Mouse (Mus musculus) embryonic facial prominence, embryonic 12.5 days (tissue): ENCODE measurements around the gene Btf3l4. TPM values are rescaled to one million over a fixed set of nuclear protein-coding genes. Genes with fewer than 3 reads are reported as not detected.

Source experiments
- ATAC-seq: fragments of 200-750 bp; cut with Nextera tagmentation; 2 replicates; pipeline ENCODE4 v1.8.0; 2017; ENCODE audit not compliant: insufficient number of reproducible peaks, insufficient read depth, low FRiP score, low TSS enrichment
- H3K27ac ChIP-seq: fragments of 300-500 bp; sonication (generic); 2 replicates; pipeline ENCODE4 v1.5.1; 2016; ENCODE audit warnings: mild to moderate bottlenecking
- H3K27me3 ChIP-seq: fragments of 300-500 bp; sonication (generic); 2 replicates; pipeline ENCODE4 v1.6.1; 2016; ENCODE audit warnings: mild to moderate bottlenecking, moderate library complexity
- H3K36me3 ChIP-seq: fragments of 300-500 bp; sonication (generic); 2 replicates; pipeline ENCODE4 v1.6.1; 2016; ENCODE audit warnings: mild to moderate bottlenecking
- H3K4me1 ChIP-seq: fragments of 300-500 bp; sonication (generic); 2 replicates; pipeline ENCODE4 v1.6.1; 2016
- H3K4me2 ChIP-seq: fragments of 300-500 bp; sonication (generic); replicated peaks from 2 replicates; pipeline ENCODE4 v1.6.1; 2016; ENCODE audit warnings: mild to moderate bottlenecking, moderate library complexity
- H3K4me3 ChIP-seq: fragments of 300-500 bp; sonication (generic); 2 replicates; pipeline ENCODE4 v1.5.1; 2016; ENCODE audit warnings: mild to moderate bottlenecking
- H3K9ac ChIP-seq: fragments of 300-500 bp; sonication (generic); 2 replicates; pipeline ENCODE4 v1.6.1; 2016; ENCODE audit warnings: mild to moderate bottlenecking, moderate library complexity
- H3K9me3 ChIP-seq: fragments of 300-500 bp; sonication (generic); 2 replicates; pipeline ENCODE4 v1.6.1; 2016; ENCODE audit warnings: mild to moderate bottlenecking, moderate library complexity
- WGBS: fragments of 180-500 bp; shearing (Covaris S2); methylation state at CpG from one replicate; pipeline ENCODE4 v1.1.7; 2016; 5-methylcytosine and 5-hydroxymethylcytosine counted together
- polyA plus RNA-seq: library from polyadenylated mRNA; unstranded; fragments of >200 nt; fragmentation: Nextera tagmentation; extraction: Ambion mirVana; gene quantifications from 2 replicates; pipeline ENCODE4 v1.2.1, GENCODE M21; 2016

The Btf3l4 gene
- polyA plus RNA-seq: 208 and 229 TPM in 2 replicates

DNA sequence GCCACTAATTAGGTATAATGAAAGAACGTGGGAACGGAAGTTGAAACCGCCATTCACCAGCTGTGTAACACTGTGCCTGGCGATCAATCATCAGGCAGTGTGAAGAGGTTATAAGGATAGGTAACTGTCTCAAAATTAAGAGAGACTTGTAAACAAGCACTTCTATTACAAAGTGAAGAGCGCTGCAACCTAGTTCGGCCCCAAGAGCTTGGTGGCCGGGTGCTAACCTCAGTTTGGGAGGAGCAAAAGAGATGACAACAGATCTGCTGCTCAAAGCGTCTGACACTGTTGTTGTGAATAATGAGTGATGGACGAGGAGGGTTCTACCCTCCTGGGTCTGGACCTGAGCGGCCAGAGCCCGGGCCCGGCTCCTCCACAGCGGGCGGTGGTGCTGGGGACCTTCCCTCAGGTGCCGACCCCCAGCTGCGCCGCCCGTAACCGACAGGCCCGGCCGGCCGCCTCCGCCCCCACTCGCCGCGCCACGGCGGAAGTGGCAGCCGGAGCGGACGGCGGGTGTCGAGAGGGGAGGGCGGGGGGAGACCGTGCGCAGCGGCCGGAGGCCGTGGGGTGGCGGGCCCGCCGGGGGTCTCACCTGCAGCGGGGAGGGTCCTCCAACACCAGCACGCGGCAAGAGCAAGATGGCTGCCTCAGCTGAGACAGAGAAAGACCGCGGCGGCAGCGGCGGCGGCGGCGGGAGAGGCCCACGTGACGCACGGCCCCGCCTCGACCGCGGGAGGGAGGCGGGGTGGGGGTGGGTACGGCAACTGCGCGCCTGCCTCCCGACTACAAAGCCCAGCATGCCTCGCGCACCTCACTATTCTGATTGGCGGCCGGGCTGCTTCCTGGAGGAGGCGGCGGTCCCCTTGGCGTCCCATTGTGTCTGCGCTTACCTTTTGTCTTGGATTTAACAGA is at the start of gene Btf3l4:
Gene Btf3l4, minus strand, starts transcription at position 699 of the 912 bp plus-strand sequence.
- ATAC-seq: peak; percentile 94
- Histone ChIP-seq H3K36me3 (peaks cover 14% of the 10 kb centered on the region), H3K4me3 (peak within 1 kb of the TSS; percentile 95), H3K9ac (peak within 1 kb of the TSS; percentile 98), H3K27ac (peak within 1 kb of the TSS; percentile 99), H3K27me3 (no peaks in the 10 kb centered on the region), H3K4me2 (peak within 1 kb of the TSS; percentile 63), H3K9me3 (no peaks in the 10 kb centered on the region), H3K4me1 (peaks cover 25% of the 10 kb centered on the region)
- WGBS: under 1% methylated on average over 59 of the region's 73 CpGs

GRCm38 (mm10) chr4:108878963-108879822 is 45.8 kb upstream of the Btf3l4 start, which contains the start of gene Rab3b:
Gene Rab3b (plus strand): TSS chr4:108879063.
- H3K9me3 ChIP-seq: no peaks in the 10 kb centered on the region
- ATAC-seq: peak; percentile 89
- no peaks in the 10 kb centered on the region for H3K36me3 ChIP-seq
- peak within 1 kb of the TSS; percentile 57 for H3K4me3 ChIP-seq
- H3K27ac ChIP-seq: no peak within 1 kb of the TSS
- H3K9ac ChIP-seq: peak within 1 kb of the TSS; percentile 47
- no peaks in the 10 kb centered on the region; the same call in 1 of the 2 replicates for H3K27me3 ChIP-seq
- WGBS: under 1% methylated on average over 46 of the region's 46 CpGs
- peak within 1 kb of the TSS; percentile 87 for H3K4me2 ChIP-seq
- 0 out of 2 replicates have a peak, but pooled peaks cover 4% of the 10 kb centered on the region for H3K4me1 ChIP-seq

- WGBS: 78% methylated on average over 6 of the region's 6 CpGs
- no peaks in the 10 kb centered on the region; the same call in 1 of the 2 replicates for H3K27me3 ChIP-seq
- H3K4me2 ChIP-seq: no peak overlapping the region
- H3K4me3 ChIP-seq: no peak overlapping the region
- no peaks in the 10 kb centered on the region for H3K36me3 ChIP-seq
- H3K27ac ChIP-seq: no peak overlapping the region
- no peaks in the 10 kb centered on the region for H3K4me1 ChIP-seq
- no peak for ATAC-seq
- H3K9me3 ChIP-seq: no peaks in the 10 kb centered on the region
- H3K9ac ChIP-seq: no peak overlapping the region
Measured at GRCm38 (mm10) chr4:108877901-108878300, 44.5 kb upstream of the Btf3l4 start.

DNA sequence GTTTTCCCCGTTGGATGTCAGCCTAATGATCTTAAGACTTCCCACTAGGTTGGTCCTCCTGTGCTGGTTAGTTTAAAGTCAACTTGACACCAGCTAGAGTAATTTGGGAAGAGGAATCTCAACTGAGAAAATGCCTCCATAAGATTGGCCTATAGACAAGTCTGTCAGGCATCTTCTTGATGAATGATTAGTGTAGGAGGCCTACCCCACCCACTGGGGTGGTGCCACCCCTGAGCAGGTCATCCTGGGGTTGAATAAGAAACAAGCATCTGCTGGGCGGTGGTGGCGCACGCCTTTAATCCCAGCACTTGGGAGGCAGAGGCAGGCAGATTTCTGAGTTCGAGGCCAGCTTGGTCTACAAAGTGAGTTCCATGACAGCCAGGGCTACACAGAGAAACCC is 40.3 kb upstream of the Btf3l4 start:
- Histone ChIP-seq H3K27ac (no peak overlapping the region), H3K4me2 (no peak overlapping the region), H3K9ac (no peak overlapping the region), H3K36me3 (no peaks in the 10 kb centered on the region), H3K27me3 (no peaks in the 10 kb centered on the region), H3K9me3 (no peaks in the 10 kb centered on the region), H3K4me1 (no peaks in the 10 kb centered on the region), H3K4me3 (no peak overlapping the region)
- ATAC-seq: no peak
- 84% methylated on average over 5 of the region's 5 CpGs for WGBS

GRCm38 (mm10) chr4:108869730-108870374 is 36.4 kb upstream of the Btf3l4 start:
- no peaks in the 10 kb centered on the region for H3K4me1 ChIP-seq
- H3K4me3 ChIP-seq: no peak overlapping the region
- ATAC-seq: peak; percentile 47; the same call in 1 of the 2 replicates
- no peaks in the 10 kb centered on the region for H3K36me3 ChIP-seq
- 32% methylated on average over 10 of the region's 10 CpGs for WGBS
- H3K9ac ChIP-seq: no peak overlapping the region
- H3K27me3 ChIP-seq: no peaks in the 10 kb centered on the region
- H3K4me2 ChIP-seq: no peak overlapping the region
- no peak overlapping the region for H3K27ac ChIP-seq
- no peaks in the 10 kb centered on the region for H3K9me3 ChIP-seq

GRCm38 (mm10) chr4:108866806-108867205 is 33.4 kb upstream of the Btf3l4 start:
- WGBS: 87% methylated on average over 7 of the region's 7 CpGs
- ATAC-seq: no peak
- no peak overlapping the region for H3K9ac ChIP-seq
- H3K27me3 ChIP-seq: no peaks in the 10 kb centered on the region
- no peaks in the 10 kb centered on the region for H3K4me1 ChIP-seq
- no peak overlapping the region for H3K27ac ChIP-seq
- H3K4me3 ChIP-seq: no peak overlapping the region
- peaks cover 17% of the 10 kb centered on the region for H3K36me3 ChIP-seq
- H3K4me2 ChIP-seq: no peak overlapping the region
- H3K9me3 ChIP-seq: no peaks in the 10 kb centered on the region

- Histone ChIP-seq H3K9ac (peak within 1 kb of the TSS; percentile 82), H3K4me2 (peak within 1 kb of the TSS; percentile 98), H3K27me3 (no peaks in the 10 kb centered on the region), H3K4me3 (peak within 1 kb of the TSS; percentile 96), H3K9me3 (no peaks in the 10 kb centered on the region), H3K4me1 (peaks cover 9% of the 10 kb centered on the region), H3K36me3 (peaks cover 2% of the 10 kb centered on the region; the same call in 1 of the 2 replicates), H3K27ac (peak within 1 kb of the TSS; percentile 89)
- WGBS: 10% methylated on average over 20 of the region's 20 CpGs
- no peak for ATAC-seq
Measured at GRCm38 (mm10) chr4:108848505-108848848, 15.1 kb upstream of the Btf3l4 start, which contains the start of gene A730015C16Rik. Gene A730015C16Rik (minus strand): TSS chr4:108848619.

- ATAC-seq: peak; percentile 61
- Histone ChIP-seq H3K4me1 (peaks cover 9% of the 10 kb centered on the region), H3K4me2 (peak within 1 kb of the TSS; percentile 98), H3K4me3 (peak within 1 kb of the TSS; percentile 96), H3K27me3 (no peaks in the 10 kb centered on the region), H3K9ac (peak within 1 kb of the TSS; percentile 82), H3K27ac (peak within 1 kb of the TSS; percentile 89), H3K9me3 (no peaks in the 10 kb centered on the region), H3K36me3 (no peaks in the 10 kb centered on the region)
- under 1% methylated on average over 77 of the region's 77 CpGs for WGBS
Measured at GRCm38 (mm10) chr4:108847715-108848504, 14.5 kb upstream of the Btf3l4 start, which contains the start of gene Kti12. Gene Kti12 (plus strand): TSS chr4:108847785.

DNA sequence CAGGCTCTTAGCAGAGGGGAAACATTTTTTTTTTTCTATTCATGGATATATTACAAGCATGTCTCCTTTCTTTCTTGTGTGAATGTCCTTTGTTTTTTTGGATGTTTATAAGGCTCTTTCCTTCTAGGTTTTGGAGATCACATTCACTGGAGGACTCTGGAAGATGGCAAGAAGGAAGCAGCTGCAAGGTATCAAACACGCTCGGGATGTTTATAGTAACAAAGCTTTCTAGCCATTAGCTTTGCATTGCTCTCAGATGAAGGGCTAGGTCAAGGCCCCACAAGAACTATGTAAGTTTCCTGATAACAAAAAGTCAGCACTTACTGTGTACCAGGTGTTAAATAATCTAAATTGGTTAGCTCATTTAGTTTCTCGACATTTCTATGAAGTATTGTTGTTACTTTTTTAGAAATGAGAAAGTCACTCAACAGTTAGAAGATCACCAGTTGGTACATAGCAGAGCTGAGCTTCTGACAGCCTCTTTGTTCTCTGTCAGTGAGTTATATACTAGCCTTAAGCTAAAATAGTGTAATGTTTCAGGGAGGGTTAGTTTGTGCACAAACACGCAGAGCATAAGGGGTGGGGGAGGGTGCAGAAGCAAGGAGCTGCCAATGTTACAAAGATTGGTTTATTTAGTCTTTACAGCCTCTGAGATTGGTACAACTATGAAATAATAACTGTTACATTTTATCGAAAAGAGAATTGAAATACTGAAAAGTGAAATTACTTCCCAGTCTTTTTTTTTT is 12.6 kb upstream of the Btf3l4 start:
- Histone ChIP-seq H3K4me3 (no peak overlapping the region), H3K4me2 (no peak overlapping the region), H3K27ac (no peak overlapping the region), H3K36me3 (no peaks in the 10 kb centered on the region), H3K9ac (no peak overlapping the region), H3K9me3 (no peaks in the 10 kb centered on the region), H3K4me1 (peaks cover 9% of the 10 kb centered on the region), H3K27me3 (no peaks in the 10 kb centered on the region)
- no peak for ATAC-seq
- 81% methylated on average over 5 of the region's 5 CpGs for WGBS

GRCm38 (mm10) chr4:108843336-108843735 is 9.9 kb upstream of the Btf3l4 start:
- ATAC-seq: no peak
- Histone ChIP-seq H3K27me3 (no peaks in the 10 kb centered on the region), H3K36me3 (peaks cover 8% of the 10 kb centered on the region; the same call in 1 of the 2 replicates), H3K4me3 (no peak overlapping the region), H3K9ac (no peak overlapping the region), H3K4me2 (no peak overlapping the region), H3K27ac (no peak overlapping the region), H3K9me3 (no peaks in the 10 kb centered on the region), H3K4me1 (peaks cover under 1% of the 10 kb centered on the region; the same call in 1 of the 2 replicates)
